In genomic region chr4:83228073-83228472, GRCm38 (mm10) we compare ENCODE assay signal across 25 mouse cellular contexts.
DNase-seq lines count a peak whose midpoint lies in the region; ATAC-seq lines count a peak whose summit lies in the region.
"Had no signal": no experiment of that assay in that cellular context is flagged by ENCODE, and none has a peak within 500 bp of the region (broad histone marks: within the 10 kb centered on the region; RNA-seq: fewer than 3 reads in every experiment).

No protein-coding gene starts in this region.

- H3K27me3 ChIP-seq in midbrain, embryonic 12.5 days: no peaks in the 10 kb centered on the region
- H3K27me3 ChIP-seq in midbrain, embryonic 14.5 days (ENCODE audit: control insufficient read depth, insufficient read depth, low read length): no peaks in the 10 kb centered on the region
- H3K27me3 ChIP-seq: CH12.LX; embryonic facial prominence, embryonic 12.5 days; limb, embryonic 12.5 days; liver, embryonic 15.5 days had no signal

- H3K9me3 ChIP-seq in midbrain, embryonic 12.5 days: no peaks in the 10 kb centered on the region
- no peaks in the 10 kb centered on the region for H3K9me3 ChIP-seq in midbrain, embryonic 14.5 days (ENCODE audit: control insufficient read depth, low read length)
- H3K9me3 ChIP-seq: embryonic facial prominence, embryonic 12.5 days; limb, embryonic 12.5 days; liver, embryonic 15.5 days; midbrain, embryonic 10.5 days had no signal

- 73% methylated on average over 10 of the region's 10 CpGs for WGBS in midbrain, embryonic 12.5 days
- WGBS in midbrain, embryonic 14.5 days: 71% methylated on average over 10 of the region's 10 CpGs

- peak; percentile 18; the same call in 1 of the 2 replicates for ATAC-seq in frontal cortex, adult (ENCODE audit: low TSS enrichment)
- ATAC-seq in midbrain, embryonic 12.5 days (ENCODE audit: low FRiP score, low read depth): peak; percentile 52; the same call in 1 of the 2 replicates
- ATAC-seq in midbrain, embryonic 14.5 days (ENCODE audit: low FRiP score, low TSS enrichment): no peak

- peak; percentile 16 for DNase-seq in embryo, embryonic 10 days (ENCODE audit: low spot score)
- DNase-seq in embryo, embryonic 10.5 days (ENCODE audit: low spot score): no peak
- DNase-seq in frontal cortex, postnatal 36 days (ENCODE audit: low spot score in 2 of 2): no peak
- DNase-seq in midbrain, embryonic 14.5 days: no peak
- DNase-seq in retina, postnatal 1 day: peak; percentile 21
- DNase-seq in urinary bladder, postnatal 14 days (ENCODE audit: low spot score): no peak
- DNase-seq: adrenal gland, postnatal 25 days; cerebellum, adult 18-20 months; gastrocnemius, postnatal 10 days; heart, postnatal 14 days; lung, embryonic 14.5 days; lung, postnatal 14 days; right cerebral cortex, postnatal 4 days; thymus, adult 18-20 months; thymus, postnatal 25 days had no signal

- H3K36me3 ChIP-seq in midbrain, embryonic 12.5 days: no peaks in the 10 kb centered on the region
- H3K36me3 ChIP-seq in midbrain, embryonic 14.5 days (ENCODE audit: control insufficient read depth, insufficient read depth, low read length): no peaks in the 10 kb centered on the region
- H3K36me3 ChIP-seq: embryonic facial prominence, embryonic 12.5 days; limb, embryonic 12.5 days; liver, embryonic 15.5 days; midbrain, embryonic 10.5 days had no signal

- H3K4me3 ChIP-seq in midbrain, embryonic 12.5 days: no peak overlapping the region
- no peak overlapping the region for H3K4me3 ChIP-seq in midbrain, embryonic 14.5 days (replicated peaks; ENCODE audit: low read depth, low read length)
- H3K4me3 ChIP-seq: embryonic facial prominence, embryonic 12.5 days; layer of hippocampus, adult 2 months; left cerebral cortex, adult 2 months; limb, embryonic 12.5 days; liver, embryonic 15.5 days; midbrain, embryonic 10.5 days had no signal

- peaks cover 2% of the 10 kb centered on the region; the same call in 1 of the 2 replicates for H3K4me1 ChIP-seq in midbrain, embryonic 12.5 days
- H3K4me1 ChIP-seq in midbrain, embryonic 14.5 days (ENCODE audit: control insufficient read depth, insufficient read depth, low read length): no peaks in the 10 kb centered on the region
- H3K4me1 ChIP-seq: liver, embryonic 15.5 days had no signal

- no peak overlapping the region for H3K27ac ChIP-seq in midbrain, embryonic 12.5 days (replicated peaks)
- no peak overlapping the region for H3K27ac ChIP-seq in midbrain, embryonic 14.5 days (replicated peaks; ENCODE audit: low read depth, low read length)
- H3K27ac ChIP-seq: embryonic facial prominence, embryonic 12.5 days; layer of hippocampus, adult 2 months; left cerebral cortex, adult 2 months; limb, embryonic 12.5 days; liver, embryonic 15.5 days; midbrain, embryonic 10.5 days; stomach, postnatal 0 days had no signal

- no peak overlapping the region for H3K9ac ChIP-seq in midbrain, embryonic 12.5 days (replicated peaks)
- H3K9ac ChIP-seq in midbrain, embryonic 14.5 days (replicated peaks; ENCODE audit: low read length): no peak overlapping the region
- H3K9ac ChIP-seq: embryonic facial prominence, embryonic 12.5 days; limb, embryonic 12.5 days; liver, embryonic 15.5 days; lung, embryonic 14.5 days had no signal

- no peak overlapping the region for H3K4me2 ChIP-seq in midbrain, embryonic 12.5 days (replicated peaks)
- H3K4me2 ChIP-seq in midbrain, embryonic 14.5 days (ENCODE audit: low read length): no peak overlapping the region
- H3K4me2 ChIP-seq: embryonic facial prominence, embryonic 12.5 days; limb, embryonic 12.5 days; liver, embryonic 15.5 days; lung, embryonic 14.5 days had no signal

Comparison
In these comparisons a context has a peak if more than half of its experiments do, and no peak if none do; other contexts are left out.
1. DNase-seq: peak in embryo, embryonic 10 days (single experiment) and retina, postnatal 1 day (single experiment); none in embryo, embryonic 10.5 days (single experiment), frontal cortex, postnatal 36 days (0 of 2), midbrain, embryonic 14.5 days (single experiment) and urinary bladder, postnatal 14 days (single experiment).